Mouse (Mus musculus): ENCODE data around the gene Arhgef3.

DNA sequence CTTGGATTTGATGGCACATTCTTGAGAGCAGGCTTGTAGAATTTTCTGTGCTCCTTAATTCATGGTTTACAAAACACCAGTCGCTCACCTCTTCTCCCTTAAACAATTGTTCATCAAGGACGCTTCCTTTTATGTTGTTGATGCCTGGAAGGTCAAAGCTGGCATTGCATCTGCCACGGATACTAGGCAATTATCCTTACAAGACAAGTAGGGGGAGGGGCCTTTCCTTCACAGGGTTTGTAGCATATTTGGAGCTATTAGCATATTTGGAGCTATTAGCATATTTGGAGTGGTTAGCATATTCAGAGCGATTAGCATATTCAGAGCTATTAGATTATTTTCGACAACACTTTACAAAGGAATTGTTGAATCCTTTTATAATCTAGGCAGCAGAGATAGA is 20.5 kb upstream of the Arhgef3 start:
- TF ChIP-seq ZNF384 (IDR thresholded peaks at IDR 0.05; ENCODE audit: low read depth, low read length), result no peak
- TF ChIP-seq MAFK (IDR thresholded peaks at IDR 0.05; ENCODE audit: insufficient read depth, low read depth, low read length), result no peak
- no peak for TF ChIP-seq HCFC1 (IDR thresholded peaks at IDR 0.05; ENCODE audit: borderline replicate concordance, insufficient read depth, low read length)
- no peak for TF ChIP-seq CHD2 (IDR thresholded peaks at IDR 0.05; ENCODE audit: low read depth, low read length)

Measured in ES-E14 (cell line).